8 mouse cellular contexts compared by ENCODE assay signal in the genomic region with DNA sequence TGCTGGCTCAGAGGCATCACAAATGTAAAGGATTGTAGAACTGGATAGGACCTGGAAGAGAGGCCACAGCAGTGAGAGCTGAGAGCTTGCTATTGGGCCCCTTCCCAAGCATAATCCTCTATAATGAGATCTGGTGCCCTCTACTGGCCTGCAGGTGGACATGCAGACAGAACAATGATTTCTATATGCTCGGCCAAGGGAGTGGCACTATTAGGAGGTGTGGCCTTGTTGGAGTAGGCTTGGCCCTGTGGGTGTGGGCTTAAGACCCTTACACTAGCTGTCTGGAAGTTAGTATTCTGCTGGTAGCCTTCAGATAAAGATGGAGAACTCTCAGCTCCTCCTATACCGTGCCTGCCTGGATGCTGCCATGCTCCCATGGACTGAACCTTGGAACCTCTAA. TPM values are rescaled to one million over a fixed set of nuclear protein-coding genes. Genes with fewer than 3 reads are reported as not detected.
DNase-seq lines count a peak whose midpoint lies in the region.

No protein-coding gene starts in this region.

- intact Hi-C loops in heart, postnatal 10 days (cut with DNase I): no loop called here
- intact Hi-C loops in left cerebral cortex, postnatal 14 days (cut with DNase I): loop anchor here (10.0 kb wide), 1 partner anchor 500 kb away; no protein-coding TSS in a partner anchor

- DNase-seq in gastrocnemius, postnatal 10 days: peak; percentile 35
- DNase-seq in gastrocnemius, adult 8-10 months (ENCODE audit: low spot score in 2 of 2): no peak
- DNase-seq in R1 (ENCODE audit: low read depth, low spot score): peak; percentile 84
- peak; percentile 88 for DNase-seq in embryo, embryonic 10 days (ENCODE audit: low spot score)
- peak; percentile 64 to 76 for DNase-seq in heart, postnatal 10 days
- peak; percentile 64 to 70 for DNase-seq in left cerebral cortex, postnatal 14 days (ENCODE audit: low spot score in 2 of 2)
- peak; percentile 84 for DNase-seq in mesoderm, embryonic 11.5 days (ENCODE audit: low read depth, low spot score)
- peak; percentile 15 to 43 for DNase-seq in spleen, postnatal 10 days (ENCODE audit: low spot score in 2 of 2)

RNA-seq across cellular contexts. Expression of a gene that starts 17.0 kb away (rescaled TPM):
- total RNA-seq in gastrocnemius, postnatal 10 days (2021): not detected
- total RNA-seq in gastrocnemius, adult 8-10 months (2022): not detected
- not detected for total RNA-seq in heart, postnatal 10 days (2021)
- total RNA-seq in left cerebral cortex, postnatal 14 days (2021): not detected

RNA-seq across cellular contexts. Expression of a gene that starts 23.2 kb away (rescaled TPM):
- total RNA-seq in gastrocnemius, postnatal 10 days (2021): under 1 TPM; 0.05 to 0.09 TPM
- total RNA-seq in gastrocnemius, adult 8-10 months (2022): not detected
- under 1 TPM in 1 of 2 experiments, not detected in 1; 0.02 TPM for total RNA-seq in heart, postnatal 10 days (2021)
- total RNA-seq in left cerebral cortex, postnatal 14 days (2021): 10 to 100 TPM; 13.6 to 14.3 TPM

RNA-seq across cellular contexts. Expression of a gene that starts 23.3 kb away (rescaled TPM):
- 10 to 100 TPM; 10.6 to 11.9 TPM for total RNA-seq in gastrocnemius, postnatal 10 days (2021)
- 10 to 100 TPM in 1 of 4 experiments, 1 to 10 TPM in 3; 7.8 to 11.1 (median 9.2) TPM for total RNA-seq in gastrocnemius, adult 8-10 months (2022)
- 1 to 10 TPM; 7.4 to 8.4 TPM for total RNA-seq in heart, postnatal 10 days (2021)
- 10 to 100 TPM; 10.6 to 11.1 TPM for total RNA-seq in left cerebral cortex, postnatal 14 days (2021)

RNA-seq across cellular contexts. Expression of a gene that starts 35.0 kb away (rescaled TPM):
- total RNA-seq in gastrocnemius, postnatal 10 days (2021): under 1 TPM; 0.23 to 0.52 TPM
- total RNA-seq in gastrocnemius, adult 8-10 months (2022): not detected
- under 1 TPM in 1 of 2 experiments, not detected in 1; 0.25 TPM for total RNA-seq in heart, postnatal 10 days (2021)
- total RNA-seq in left cerebral cortex, postnatal 14 days (2021): under 1 TPM; 0.59 to 0.64 TPM

RNA-seq across cellular contexts. Expression of a gene that starts 35.1 kb away (rescaled TPM):
- total RNA-seq in gastrocnemius, postnatal 10 days (2021): 1 to 10 TPM; 1.4 to 2.3 TPM
- 1 to 10 TPM in 1 of 4 experiments, under 1 TPM in 3; 0.48 to 1.0 (median 0.93) TPM for total RNA-seq in gastrocnemius, adult 8-10 months (2022)
- total RNA-seq in heart, postnatal 10 days (2021): 1 to 10 TPM; 3.5 to 4.5 TPM
- total RNA-seq in left cerebral cortex, postnatal 14 days (2021): 1 to 10 TPM; 7.3 to 8.8 TPM

Comparison
In these comparisons a context has a peak if more than half of its experiments do, and no peak if none do; other contexts are left out.
1. DNase-seq: peak in gastrocnemius, postnatal 10 days (single experiment), R1 (single experiment), embryo, embryonic 10 days (single experiment), heart, postnatal 10 days (2 of 2), left cerebral cortex, postnatal 14 days (2 of 2), mesoderm, embryonic 11.5 days (single experiment) and spleen, postnatal 10 days (2 of 2); none in gastrocnemius, adult 8-10 months (0 of 2).
2. RNA of a gene that starts 23.2 kb away (total RNA-seq): 13.6 to 14.3 TPM in left cerebral cortex, postnatal 14 days; 0.05 to 0.09 TPM in gastrocnemius, postnatal 10 days, 0.02 TPM in heart, postnatal 10 days and not detected in gastrocnemius, adult 8-10 months; every median in the first group is over 10 times any median in the second.